Mouse (Mus musculus): Measurements from ENCODE around the gene Hecw2.

- TF ChIP-seq CTCF (IDR thresholded peaks at IDR 0.05; ENCODE audit: borderline replicate concordance, insufficient read depth, low read length) (no peak), POLR2A (IDR thresholded peaks at IDR 0.05; ENCODE audit: low read depth, low read length) (no peak)
These were observed 155.9 kb downstream of the Hecw2 start for GRCm38 (mm10) chr1:54039062-54039461.
